Mouse (Mus musculus) bone marrow macrophage, adult 2 months (primary cell): ENCODE measurements around the gene Gm11639.

Experiments
- CTCF ChIP-seq: IDR thresholded peaks from 2 replicates; pipeline ENCODE4 v1.5.1; 2012; ENCODE audit warnings: low read depth, mild to moderate bottlenecking, low read length, moderate library complexity
- POLR2A ChIP-seq: IDR thresholded peaks from 2 replicates; pipeline ENCODE4 v1.6.1; 2012; ENCODE audit warnings: mild to moderate bottlenecking, low read depth, low read length, borderline replicate concordance

DNA sequence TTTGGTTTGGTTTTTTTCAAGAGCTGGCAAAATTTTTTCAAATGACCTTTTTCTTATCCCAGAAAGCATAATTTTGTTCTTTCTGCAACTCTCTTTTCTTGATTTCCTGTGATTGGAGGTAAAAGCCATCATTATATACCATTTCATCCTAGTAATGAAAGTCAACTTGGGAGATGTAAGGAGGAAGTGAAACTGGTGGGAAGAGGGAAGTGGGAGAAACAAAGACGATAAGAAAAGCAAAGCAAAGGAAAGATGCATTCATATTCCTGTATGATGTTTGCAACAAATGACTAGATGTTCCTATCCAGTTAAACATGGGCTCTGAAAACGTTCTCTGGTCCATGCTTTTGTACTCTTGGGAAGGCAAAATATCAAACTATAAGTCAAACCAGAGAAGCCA is 323.7 kb downstream of the Gm11639 start:
- TF ChIP-seq POLR2A (no peak), CTCF (no peak)
